Mouse (Mus musculus) MEL (cell line): ENCODE measurements around the gene Lztr1.

Experiments
- BHLHE40 ChIP-seq: IDR thresholded peaks from 2 replicates; pipeline ENCODE4 v1.6.1; 2012; ENCODE audit warnings: low read depth, mild to moderate bottlenecking, inconsistent platforms, low read length, improper control_type of control experiment, borderline replicate concordance
- CHD2 ChIP-seq: IDR thresholded peaks from 2 replicates; pipeline ENCODE4 v1.6.1; 2011; ENCODE audit warnings: low read length, improper control_type of control experiment
- CTCF ChIP-seq, 3 experiments: IDR thresholded peaks in 2 of 3; conservative IDR thresholded peaks in 1 of 3; 2 replicates each; pipeline ENCODE4 v1.5.1; 2011 to 2012; ENCODE audit warnings: low read length in 3 of 3, low read depth in 2 of 3, mild to moderate bottlenecking in 2 of 3, improper control_type of control experiment in 1 of 3, inconsistent platforms in 1 of 3, mixed read lengths in 1 of 3, moderate library complexity in 1 of 3; ENCODE audit not compliant: control insufficient read depth in 1 of 3, insufficient read depth in 1 of 3, poor library complexity in 1 of 3, severe bottlenecking in 1 of 3
- ELF1 ChIP-seq: IDR thresholded peaks from 2 replicates; pipeline ENCODE4 v1.6.1; 2014; ENCODE audit warnings: low read depth, mild to moderate bottlenecking, inconsistent platforms, low read length, improper control_type of control experiment, moderate library complexity
- EP300 ChIP-seq, 2 experiments: IDR thresholded peaks; 2 replicates each; pipeline ENCODE4 v1.6.1; 2011; ENCODE audit warnings: improper control_type of control experiment in 2 of 2, low read length in 2 of 2, low read depth in 1 of 2, mild to moderate bottlenecking in 1 of 2
- POLR2A ChIP-seq, 2 experiments: IDR thresholded peaks; 2 replicates each; pipeline ENCODE4 v1.6.1; 2011 to 2012; ENCODE audit warnings: low read length in 2 of 2, mild to moderate bottlenecking in 2 of 2, control low read depth in 1 of 2, improper control_type of control experiment in 1 of 2, low read depth in 1 of 2, moderate library complexity in 1 of 2; ENCODE audit not compliant: control insufficient read depth in 1 of 2, insufficient read depth in 1 of 2, poor library complexity in 1 of 2
- RAD21 ChIP-seq: IDR thresholded peaks from 2 replicates; pipeline ENCODE4 v1.6.1; 2011; ENCODE audit warnings: mild to moderate bottlenecking, low read depth, low read length, improper control_type of control experiment
- UBTF ChIP-seq: IDR thresholded peaks from 2 replicates; pipeline ENCODE4 v1.6.1; 2012; ENCODE audit warnings: low read depth, mild to moderate bottlenecking, inconsistent platforms, low read length, improper control_type of control experiment, moderate library complexity, borderline replicate concordance; ENCODE audit not compliant: insufficient read depth
- USF1 ChIP-seq: IDR thresholded peaks from 2 replicates; pipeline ENCODE4 v1.6.1; 2014; ENCODE audit warnings: low read depth, mild to moderate bottlenecking, inconsistent platforms, low read length, improper control_type of control experiment, moderate library complexity
- ZNF384 ChIP-seq: IDR thresholded peaks from 2 replicates; pipeline ENCODE4 v1.6.1; 2012; ENCODE audit warnings: low read depth, mild to moderate bottlenecking, inconsistent platforms, low read length, improper control_type of control experiment

DNA sequence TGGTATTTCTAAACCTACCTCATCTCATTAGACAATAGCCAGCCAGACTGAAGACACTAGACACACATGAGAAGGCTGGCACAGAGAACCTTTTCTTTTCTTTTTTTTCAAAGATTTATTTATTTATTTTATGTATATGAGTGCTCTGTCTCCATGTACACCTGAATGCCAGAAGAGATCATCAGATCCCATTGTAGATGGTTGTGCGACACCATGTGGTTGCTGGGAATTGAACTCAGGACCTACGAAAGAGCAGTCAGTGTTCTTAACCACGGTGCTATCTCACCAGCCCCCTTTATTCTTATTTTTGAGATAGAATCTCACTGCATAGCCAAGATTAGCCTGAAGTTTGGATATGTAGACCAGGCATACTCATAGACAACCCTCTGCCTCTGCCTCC lies 28.1 kb downstream of the Lztr1 start:
- TF ChIP-seq RAD21 (no peak), CTCF (IDR thresholded peaks at IDR 0.05 in 2 of 3, conservative IDR thresholded peaks at IDR 0.05 in 1 of 3; ENCODE audit: control insufficient read depth in 1 of 3, insufficient read depth in 1 of 3, low read depth in 2 of 3, low read length in 3 of 3, poor library complexity in 1 of 3, severe bottlenecking in 1 of 3) (no peak), UBTF (no peak), ELF1 (no peak), POLR2A (IDR thresholded peaks at IDR 0.05; ENCODE audit: control insufficient read depth in 1 of 2, insufficient read depth in 1 of 2, low read depth in 1 of 2, low read length in 2 of 2, poor library complexity in 1 of 2) (no peak), ZNF384 (no peak), CHD2 (no peak), BHLHE40 (no peak), USF1 (no peak), EP300 (IDR thresholded peaks at IDR 0.05; ENCODE audit: low read depth in 1 of 2, low read length in 2 of 2) (no peak)
